Mouse (Mus musculus) stomach, postnatal 0 days (tissue): ENCODE measurements around the gene Nuak2. TPM values are rescaled to one million over a fixed set of nuclear protein-coding genes. Genes with fewer than 3 reads are reported as not detected.

ENCODE experiments used
- ATAC-seq: fragments of 200-750 bp; cut with Nextera tagmentation; 2 replicates; pipeline ENCODE4 v1.8.0; 2017; ENCODE audit not compliant: low FRiP score, low TSS enrichment
- DNase-seq: peaks from one replicate; pipeline ENCODE4 v3.0.0-alpha.2; 2016; ENCODE audit warnings: low spot score
- H3K27ac ChIP-seq: fragments of 300-500 bp; sonication (generic); replicated peaks from 2 replicates; pipeline ENCODE4 v1.5.1; 2014; ENCODE audit warnings: mild to moderate bottlenecking, control low read depth
- H3K27me3 ChIP-seq: fragments of 300-500 bp; sonication (generic); 2 replicates; pipeline ENCODE4 v1.6.1; 2014; ENCODE audit warnings: low read length; ENCODE audit not compliant: control insufficient read depth, insufficient read depth
- H3K36me3 ChIP-seq: fragments of 300-500 bp; sonication (generic); 2 replicates; pipeline ENCODE4 v1.6.1; 2014; ENCODE audit warnings: low read length, mixed read lengths; ENCODE audit not compliant: control insufficient read depth, insufficient read depth
- H3K4me1 ChIP-seq: fragments of 300-500 bp; sonication (generic); replicated peaks from 2 replicates; pipeline ENCODE4 v1.6.1; 2014; ENCODE audit warnings: antibody characterized with exemption; ENCODE audit not compliant: control insufficient read depth, insufficient read depth
- H3K4me2 ChIP-seq: fragments of 300-500 bp; sonication (generic); replicated peaks from 2 replicates; pipeline ENCODE4 v1.6.1; 2014; ENCODE audit warnings: low read depth, mild to moderate bottlenecking, control low read depth, moderate library complexity
- H3K4me3 ChIP-seq: fragments of 300-500 bp; sonication (generic); 2 replicates; pipeline ENCODE4 v1.5.1; 2014; ENCODE audit warnings: low read depth, low read length, control low read depth
- H3K9ac ChIP-seq: fragments of 300-500 bp; sonication (generic); 2 replicates; pipeline ENCODE4 v1.6.1; 2014; ENCODE audit warnings: mild to moderate bottlenecking, low read length, control low read depth, mixed read lengths
- H3K9me3 ChIP-seq: fragments of 300-500 bp; sonication (generic); 2 replicates; pipeline ENCODE4 v1.6.1; 2016; ENCODE audit warnings: low read length; ENCODE audit not compliant: control insufficient read depth
- CTCF ChIP-seq: IDR thresholded peaks from 2 replicates; pipeline ENCODE4 v1.5.1; 2016; ENCODE audit warnings: antibody characterized with exemption, low read depth, mild to moderate bottlenecking, moderate library complexity
- EP300 ChIP-seq: optimal IDR thresholded peaks from 2 replicates; pipeline ENCODE3; 2016; ENCODE audit warnings: antibody characterized with exemption
- WGBS: fragments of 180-500 bp; shearing (Covaris S2); extraction: QIAGEN DNeasy Blood & Tissue Kit; methylation state at CpG from one replicate; pipeline ENCODE4 v1.1.7; 2014; 5-methylcytosine and 5-hydroxymethylcytosine counted together
- polyA plus RNA-seq: library from polyadenylated mRNA; unstranded; fragments of >200 nt; fragmentation: Nextera tagmentation; extraction: Ambion mirVana; gene quantifications from 2 replicates; pipeline ENCODE4 v1.2.1, GENCODE M21; 2015

Gene Nuak2
- polyA plus RNA-seq, 1 experiment from 2014 or later: 6.2 TPM

DNA sequence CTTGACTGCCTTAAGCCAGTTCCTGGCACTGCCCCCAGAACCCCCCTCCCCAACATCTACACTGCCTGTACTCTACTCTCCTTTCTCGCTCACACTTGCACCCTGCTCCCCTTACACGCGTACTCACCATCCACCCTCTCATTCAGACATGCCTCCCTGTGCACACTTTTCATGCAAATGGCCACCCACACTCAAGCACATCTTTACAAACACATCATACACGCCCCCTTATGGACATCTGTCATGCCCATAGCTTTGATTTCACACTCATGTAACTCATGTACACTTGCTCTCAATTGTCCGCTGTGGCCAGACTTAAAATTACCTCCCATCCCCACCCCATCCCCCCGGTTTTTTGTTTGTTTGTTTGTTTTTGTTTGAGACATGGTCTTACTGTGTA, 8.0 kb upstream of the Nuak2 start:
- Histone ChIP-seq H3K4me3 (no peak overlapping the region), H3K4me1 (no peaks in the 10 kb centered on the region), H3K9ac (no peak overlapping the region), H3K9me3 (no peaks in the 10 kb centered on the region), H3K27me3 (no peaks in the 10 kb centered on the region), H3K27ac (no peak overlapping the region), H3K4me2 (no peak overlapping the region), H3K36me3 (no peaks in the 10 kb centered on the region)
- TF ChIP-seq EP300: no peak
- no peak for TF ChIP-seq CTCF
- DNase-seq: no peak
- 85% methylated on average over 6 of the region's 6 CpGs for WGBS
- ATAC-seq: no peak

DNA sequence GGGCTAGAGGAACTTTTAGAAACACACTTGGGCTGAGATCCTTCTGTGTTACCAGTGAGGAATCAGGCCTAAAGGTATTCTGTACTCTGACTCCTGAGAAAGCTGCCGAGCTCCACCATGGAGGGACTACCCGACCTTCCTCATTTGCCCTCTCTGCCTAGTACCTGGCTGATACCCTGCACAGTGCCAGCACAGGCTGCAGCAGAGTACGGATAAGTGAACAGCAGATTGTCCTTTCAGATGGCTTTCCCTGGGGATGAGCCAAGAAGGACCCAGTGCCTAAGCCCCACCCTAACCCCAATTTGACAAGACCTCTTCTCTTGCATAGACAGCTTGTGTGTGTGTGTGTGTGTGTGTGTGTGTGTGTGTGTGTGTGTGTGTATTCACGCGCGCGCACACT, 7.3 kb upstream of the Nuak2 start:
- H3K36me3 ChIP-seq: no peaks in the 10 kb centered on the region
- no peak overlapping the region for H3K4me3 ChIP-seq
- DNase-seq: no peak
- no peak overlapping the region for H3K4me2 ChIP-seq
- no peak for ATAC-seq
- H3K27ac ChIP-seq: no peak overlapping the region
- WGBS: 75% methylated on average over 7 of the region's 7 CpGs
- H3K27me3 ChIP-seq: no peaks in the 10 kb centered on the region
- no peaks in the 10 kb centered on the region for H3K9me3 ChIP-seq
- TF ChIP-seq EP300 (no peak), CTCF (no peak)
- no peaks in the 10 kb centered on the region for H3K4me1 ChIP-seq
- H3K9ac ChIP-seq: no peak overlapping the region

DNA sequence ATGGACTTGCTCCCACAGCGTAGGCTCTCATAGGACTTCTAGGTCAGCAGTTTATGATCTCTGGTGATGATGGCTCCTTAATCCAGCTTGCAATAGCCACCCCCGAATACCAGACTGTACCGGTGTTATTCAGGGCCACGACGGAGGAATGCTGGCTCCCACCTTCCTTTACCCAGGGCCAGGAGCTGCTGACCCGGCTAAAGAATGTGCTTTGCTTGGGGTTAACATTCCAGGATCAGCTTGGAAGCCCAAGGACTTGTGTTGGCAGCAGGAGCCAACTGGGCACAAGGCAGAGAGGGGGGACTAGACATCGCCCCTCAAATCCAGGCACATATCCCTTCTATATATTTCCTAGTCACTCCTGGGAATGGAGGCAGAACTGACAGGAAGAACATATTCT, 5.2 kb upstream of the Nuak2 start:
- H3K4me3 ChIP-seq: no peak overlapping the region
- H3K27me3 ChIP-seq: no peaks in the 10 kb centered on the region
- H3K4me2 ChIP-seq: no peak overlapping the region
- H3K36me3 ChIP-seq: no peaks in the 10 kb centered on the region
- DNase-seq: no peak
- no peak overlapping the region for H3K9ac ChIP-seq
- H3K27ac ChIP-seq: no peak overlapping the region
- H3K4me1 ChIP-seq: no peaks in the 10 kb centered on the region
- no peak for ATAC-seq
- WGBS: 61% methylated on average over 7 of the region's 7 CpGs
- no peaks in the 10 kb centered on the region for H3K9me3 ChIP-seq
- no peak for TF ChIP-seq EP300
- TF ChIP-seq CTCF: no peak

DNA sequence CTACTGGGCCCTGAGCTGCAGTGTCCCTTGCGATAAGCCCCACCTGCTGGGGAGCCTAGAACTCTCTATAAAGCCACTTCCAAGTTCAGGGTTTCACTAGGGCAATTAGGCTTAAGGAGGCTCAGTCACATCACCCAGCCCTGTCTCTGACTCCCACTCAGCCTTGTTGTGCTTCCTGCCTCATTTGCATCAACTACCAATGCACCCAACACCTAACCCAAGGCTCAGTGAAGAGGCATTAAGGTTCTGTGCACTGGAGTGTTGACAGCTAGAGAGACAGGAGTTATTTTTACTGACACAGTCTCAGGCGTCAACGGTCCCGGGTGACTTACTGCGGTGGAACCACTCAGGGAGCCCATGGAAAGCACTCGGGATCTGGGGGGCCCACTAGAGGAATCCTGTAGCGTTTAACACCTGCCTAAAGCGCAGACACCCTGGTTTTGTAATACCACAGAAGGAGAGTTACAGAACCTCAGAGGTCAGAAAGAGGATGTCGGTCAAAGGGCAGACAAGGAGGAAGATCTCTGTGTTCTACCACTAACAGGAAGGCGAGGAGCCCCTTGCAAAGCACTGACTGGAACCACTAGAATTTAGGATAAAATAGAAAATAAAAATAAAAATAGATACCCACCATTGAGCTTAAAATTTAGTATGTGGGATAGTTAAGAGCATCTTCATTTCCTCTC, 4.6 kb upstream of the Nuak2 start:
- ATAC-seq (no peak), DNase-seq (no peak)
- H3K4me2 ChIP-seq: no peak overlapping the region
- TF ChIP-seq CTCF (no peak), EP300 (no peak)
- WGBS: 71% methylated on average over 10 of the region's 10 CpGs
- no peak overlapping the region for H3K9ac ChIP-seq
- no peak overlapping the region for H3K27ac ChIP-seq
- no peaks in the 10 kb centered on the region for H3K4me1 ChIP-seq
- no peak overlapping the region for H3K4me3 ChIP-seq
- H3K36me3 ChIP-seq: no peaks in the 10 kb centered on the region
- H3K9me3 ChIP-seq: no peaks in the 10 kb centered on the region
- H3K27me3 ChIP-seq: no peaks in the 10 kb centered on the region

DNA sequence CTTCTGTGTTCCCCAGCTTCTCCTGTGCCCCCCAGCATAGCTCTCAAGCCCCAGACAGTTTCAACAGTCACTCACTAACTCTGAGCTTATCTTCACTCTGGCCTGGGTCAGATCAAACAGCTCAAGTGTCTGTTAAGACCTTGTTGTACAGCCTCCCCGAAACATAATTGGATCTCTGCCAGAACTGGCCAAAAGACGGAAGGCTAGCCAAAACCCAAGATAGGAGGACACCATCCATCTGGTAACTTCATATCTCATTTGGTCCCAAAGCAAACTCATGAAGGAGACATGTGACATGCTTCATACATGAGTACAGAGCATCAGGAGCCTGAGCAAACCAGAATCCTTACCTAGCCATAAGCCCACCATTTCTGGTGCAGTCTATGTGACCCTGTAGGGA, 3.9 kb upstream of the Nuak2 start:
- ATAC-seq (no peak), DNase-seq (no peak)
- no peak overlapping the region for H3K27ac ChIP-seq
- H3K4me3 ChIP-seq: no peak overlapping the region
- no peaks in the 10 kb centered on the region for H3K4me1 ChIP-seq
- no peak overlapping the region for H3K4me2 ChIP-seq
- H3K36me3 ChIP-seq: no peaks in the 10 kb centered on the region
- TF ChIP-seq EP300: no peak
- no peak for TF ChIP-seq CTCF
- no peaks in the 10 kb centered on the region for H3K27me3 ChIP-seq
- WGBS: 32% methylated on average over 2 of the region's 2 CpGs
- H3K9ac ChIP-seq: no peak overlapping the region
- no peaks in the 10 kb centered on the region for H3K9me3 ChIP-seq

DNA sequence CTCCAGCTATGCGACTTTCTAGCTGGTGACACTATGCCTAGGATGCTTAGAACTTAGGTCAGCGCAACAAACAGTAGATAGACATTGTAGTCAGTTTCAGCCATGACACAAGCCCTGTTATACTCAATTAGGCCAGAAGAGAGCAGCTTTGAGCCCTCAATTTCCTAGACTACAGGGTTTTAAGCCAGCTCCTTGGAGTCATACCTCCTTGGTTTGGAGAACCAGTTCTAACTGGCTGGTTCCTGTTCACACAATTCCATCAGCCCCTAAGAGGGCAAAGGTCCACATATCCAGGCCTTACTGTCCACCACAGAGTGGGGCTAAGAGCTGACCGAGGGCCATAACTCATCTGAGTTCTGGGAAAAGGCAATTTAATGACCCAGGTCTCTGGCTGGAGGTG, 3.2 kb upstream of the Nuak2 start:
- DNase-seq (peak; percentile 57), ATAC-seq (peak; percentile 54)
- no peak overlapping the region for H3K9ac ChIP-seq
- no peak overlapping the region for H3K27ac ChIP-seq
- no peak overlapping the region for H3K4me2 ChIP-seq
- H3K27me3 ChIP-seq: no peaks in the 10 kb centered on the region
- H3K36me3 ChIP-seq: no peaks in the 10 kb centered on the region
- H3K4me1 ChIP-seq: no peaks in the 10 kb centered on the region
- TF ChIP-seq CTCF: peak; percentile 87
- TF ChIP-seq EP300: no peak
- H3K9me3 ChIP-seq: no peaks in the 10 kb centered on the region
- WGBS: 56% methylated on average over 3 of the region's 3 CpGs
- no peak overlapping the region for H3K4me3 ChIP-seq
